Mouse (Mus musculus): ENCODE measurements at regions not wholly inside any gene's neighbourhood (a gene's known extent, or its start where the extent isn't known, plus 50 kb on each side); places are given as distances from the start of the nearest gene placed in this dataset.

DNA sequence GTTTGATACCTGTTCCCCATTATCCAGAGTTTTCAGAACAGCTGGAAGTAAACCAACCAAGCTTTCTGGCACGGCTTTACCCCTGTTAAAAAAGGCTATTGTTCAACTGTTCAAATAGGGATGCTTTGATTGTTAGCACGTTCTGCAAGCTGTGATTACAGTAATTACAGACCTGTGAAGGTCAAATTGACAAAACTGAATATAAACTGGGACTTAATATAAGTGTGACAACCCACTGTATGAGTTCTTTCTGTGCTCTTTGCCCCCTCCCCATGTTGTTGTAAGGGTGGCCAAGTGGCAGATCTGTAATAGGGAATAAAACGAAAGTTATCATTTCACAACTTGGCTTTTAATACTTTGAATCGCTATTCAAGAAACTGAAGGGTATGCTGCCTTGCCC is 105.0 kb upstream of the 4933415F23Rik start:
- DNase-seq: no peak

DNA sequence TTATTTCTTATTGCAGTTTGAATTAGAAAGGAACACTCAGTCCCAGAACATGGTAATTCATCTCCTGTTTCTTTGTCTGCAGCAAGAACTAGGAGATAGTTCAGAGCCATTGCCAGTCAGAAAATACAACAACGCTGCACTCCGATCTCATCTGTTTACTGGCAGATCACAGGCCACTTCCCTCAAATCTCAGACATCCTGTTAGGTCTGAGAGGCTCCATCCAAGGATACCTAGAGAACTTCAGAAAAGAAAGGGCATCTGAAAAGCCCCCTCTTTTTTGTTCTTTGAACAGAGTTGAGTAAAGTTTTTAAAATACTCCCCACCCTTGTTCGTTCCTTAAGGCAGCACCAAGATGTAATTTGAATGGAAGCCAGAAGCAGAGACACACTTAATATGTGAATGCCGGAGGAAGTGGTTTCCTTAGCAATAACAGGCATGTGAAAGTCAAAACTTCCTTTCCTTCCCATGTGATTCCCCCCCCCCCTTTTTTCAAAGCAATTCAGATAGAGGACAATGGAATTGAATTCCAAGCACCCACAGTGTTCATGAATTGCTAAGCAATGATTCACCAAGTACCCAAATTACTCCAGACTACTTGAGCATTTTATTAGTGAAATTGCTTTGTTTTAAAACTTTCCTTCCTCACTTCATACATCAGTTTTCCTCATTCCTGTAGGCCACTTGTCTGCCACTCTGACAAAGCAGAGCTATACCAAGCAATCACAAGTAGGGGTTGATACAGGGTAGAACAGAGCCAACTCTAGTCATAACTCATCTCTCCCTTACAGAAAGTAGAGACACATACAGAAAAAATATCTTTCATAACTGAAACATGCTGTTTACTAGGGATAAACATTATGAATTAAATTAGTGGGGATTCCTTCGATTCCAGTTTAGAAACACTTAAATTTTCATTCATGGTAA is 100.7 kb upstream of the 4933415F23Rik start:
- peak; percentile 13 for DNase-seq

DNA sequence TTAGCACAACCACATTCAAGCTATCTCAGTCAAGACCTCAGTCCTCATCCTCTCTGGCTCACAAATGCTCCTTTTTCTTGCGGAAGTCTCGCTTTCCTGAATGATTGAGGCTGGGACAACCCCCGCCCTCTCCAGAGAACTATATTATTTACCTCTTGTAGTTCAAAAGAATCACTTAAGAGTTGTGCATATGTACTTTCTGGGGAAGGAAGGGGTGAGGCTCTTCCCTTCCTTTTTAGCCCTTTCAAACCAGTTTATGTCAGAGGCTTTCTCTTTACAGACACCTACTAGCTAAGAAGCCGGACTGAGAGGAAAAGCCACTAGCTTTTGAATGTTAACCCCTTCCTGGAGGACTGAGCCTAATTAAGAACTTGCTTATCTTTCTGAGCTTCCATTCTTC is 98.4 kb upstream of the 4933415F23Rik start:
- DNase-seq: peak; percentile 24

DNA sequence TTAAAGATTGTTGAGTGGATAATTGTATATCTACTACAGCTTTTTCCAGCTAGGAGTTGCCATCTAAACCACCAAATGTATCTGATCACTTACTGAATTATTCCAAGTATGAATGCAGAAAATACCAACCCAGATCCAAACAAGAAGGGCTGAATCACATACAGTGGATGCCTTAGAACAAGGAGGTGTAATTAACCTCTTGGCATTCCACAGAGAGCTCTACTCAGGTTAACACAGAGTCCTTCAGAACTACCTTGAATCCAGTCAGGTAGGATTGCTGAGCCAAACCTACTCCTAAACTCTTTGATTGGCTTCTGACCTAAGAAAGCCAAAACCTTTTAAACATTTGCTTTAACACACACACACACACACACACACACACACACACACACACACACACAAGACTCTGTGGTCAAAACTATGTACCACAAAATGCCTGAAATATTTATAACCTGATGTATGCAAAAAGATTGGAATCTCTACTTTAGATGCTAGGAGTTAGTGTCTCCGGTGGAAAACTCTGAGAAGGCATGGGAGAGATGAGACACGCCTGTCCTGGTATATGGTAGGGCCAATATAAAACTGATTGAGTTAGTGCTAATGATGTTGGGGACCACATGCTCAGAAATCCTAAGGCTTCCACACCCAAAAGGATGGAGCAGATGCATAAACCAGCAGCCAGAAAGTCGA is 88.4 kb upstream of the 4933415F23Rik start:
- DNase-seq: no peak

DNA sequence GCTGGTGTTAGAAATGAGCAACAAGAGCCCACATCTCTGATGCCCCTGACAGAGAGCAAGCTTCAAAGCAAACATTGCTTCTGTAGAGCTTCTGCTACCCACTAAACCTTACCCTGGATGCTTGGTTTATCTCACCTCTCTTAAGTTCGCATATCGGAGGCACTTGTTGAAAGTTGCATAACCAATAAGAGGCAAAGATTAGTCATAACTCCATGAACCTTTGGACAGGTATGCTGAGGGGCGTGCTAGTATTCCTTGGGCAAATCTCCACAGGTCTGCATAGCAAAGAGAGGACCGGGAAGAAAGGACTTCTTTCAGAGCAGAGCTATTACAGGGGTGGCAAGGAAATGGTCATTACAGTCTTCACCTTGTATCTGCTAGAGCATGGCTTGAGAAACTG is 87.7 kb upstream of the 4933415F23Rik start:
- DNase-seq: no peak

DNA sequence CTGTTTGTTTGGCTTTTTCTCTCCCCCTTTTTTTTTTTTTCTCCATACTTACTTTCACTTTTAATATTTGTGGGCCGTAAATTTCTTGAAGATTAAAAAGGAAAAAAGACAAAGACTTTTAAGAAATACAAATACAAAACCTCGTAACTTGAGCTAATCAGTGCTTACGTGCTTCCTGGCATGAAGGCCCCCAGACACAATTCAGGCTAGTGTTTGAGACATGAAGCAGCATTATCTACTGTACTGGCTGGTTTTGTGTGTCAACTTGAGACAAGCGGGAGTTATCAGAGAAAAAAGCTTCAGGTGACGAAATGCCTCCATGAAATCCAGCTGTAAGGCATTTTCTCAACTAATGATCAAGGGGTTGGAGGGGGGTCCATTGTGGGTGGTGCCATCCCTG is 86.2 kb upstream of the 4933415F23Rik start:
- no peak for DNase-seq

DNA sequence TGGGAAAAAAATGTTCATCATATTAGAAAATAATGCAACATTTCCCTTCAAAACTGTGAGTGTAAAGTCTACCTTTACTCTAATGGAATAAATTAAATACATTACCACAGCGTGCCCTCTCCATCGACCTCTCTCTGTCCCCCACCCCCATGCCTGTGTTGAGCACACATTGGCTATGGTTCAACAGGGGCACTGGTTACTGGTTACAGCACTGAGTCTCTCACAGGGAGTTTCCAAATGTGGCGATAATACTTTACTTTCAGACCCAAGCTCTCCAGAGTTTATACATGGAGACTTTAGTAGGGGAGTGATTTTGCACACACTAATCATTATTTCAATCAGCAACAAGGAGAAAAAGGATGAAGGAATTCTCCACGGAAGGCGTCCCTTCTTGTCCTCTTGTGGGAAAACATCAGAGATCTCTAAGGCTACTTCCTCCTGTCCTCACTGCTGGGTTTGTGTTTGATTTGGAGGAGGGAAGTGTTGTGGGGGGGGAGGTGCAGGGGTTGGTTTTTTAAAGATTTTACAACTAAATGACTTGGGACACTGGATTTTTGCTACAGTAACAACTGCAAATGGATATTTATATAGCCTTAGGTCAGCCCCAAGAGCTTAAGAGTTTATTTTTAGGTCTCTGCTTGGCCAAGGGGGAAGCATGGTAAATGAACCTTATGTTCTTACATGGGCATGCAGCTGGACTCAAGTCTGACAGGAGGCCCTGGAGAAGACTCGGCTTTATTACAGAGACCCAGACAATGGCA is 85.6 kb upstream of the 4933415F23Rik start:
- peak; percentile 17 for DNase-seq

DNA sequence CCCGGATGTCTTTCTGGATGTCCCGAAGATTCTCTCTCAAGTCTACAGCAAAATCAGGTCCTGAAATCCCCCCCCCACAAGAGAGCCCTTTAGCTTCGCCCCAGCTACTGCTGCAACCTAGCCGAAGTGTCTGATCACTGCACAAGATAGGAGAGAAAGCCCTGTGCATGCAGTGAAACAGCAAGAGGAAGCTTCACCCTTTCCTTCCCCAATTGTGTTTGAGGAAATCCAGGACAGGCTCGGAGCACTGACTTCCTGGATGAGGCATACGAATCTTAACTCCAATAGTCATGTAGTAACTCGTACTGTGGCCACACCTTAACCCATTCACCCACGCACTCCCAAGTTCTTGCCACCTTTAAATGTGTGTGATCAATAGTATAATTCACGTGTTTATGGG is 82.7 kb upstream of the 4933415F23Rik start:
- peak; percentile 26 for DNase-seq

DNA sequence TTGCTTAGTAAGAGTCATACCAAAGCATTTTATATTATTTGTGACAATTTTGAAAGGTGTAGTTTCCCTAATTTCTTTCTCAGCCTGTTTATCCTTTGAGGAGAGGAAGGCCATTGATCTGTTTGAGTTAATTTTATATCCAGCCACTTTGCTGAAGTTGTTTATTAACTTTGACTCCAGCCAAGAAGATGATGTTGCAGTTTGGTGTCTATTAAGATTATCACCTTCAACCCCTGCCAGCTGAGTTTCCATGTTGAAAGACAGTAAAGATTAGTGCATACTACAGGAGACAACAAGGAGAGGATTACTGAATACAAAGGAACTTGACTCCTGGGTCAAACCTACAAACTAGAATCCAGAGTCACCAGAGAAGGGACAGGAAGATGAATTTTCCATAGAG is 80.5 kb upstream of the 4933415F23Rik start:
- no peak for DNase-seq

DNA sequence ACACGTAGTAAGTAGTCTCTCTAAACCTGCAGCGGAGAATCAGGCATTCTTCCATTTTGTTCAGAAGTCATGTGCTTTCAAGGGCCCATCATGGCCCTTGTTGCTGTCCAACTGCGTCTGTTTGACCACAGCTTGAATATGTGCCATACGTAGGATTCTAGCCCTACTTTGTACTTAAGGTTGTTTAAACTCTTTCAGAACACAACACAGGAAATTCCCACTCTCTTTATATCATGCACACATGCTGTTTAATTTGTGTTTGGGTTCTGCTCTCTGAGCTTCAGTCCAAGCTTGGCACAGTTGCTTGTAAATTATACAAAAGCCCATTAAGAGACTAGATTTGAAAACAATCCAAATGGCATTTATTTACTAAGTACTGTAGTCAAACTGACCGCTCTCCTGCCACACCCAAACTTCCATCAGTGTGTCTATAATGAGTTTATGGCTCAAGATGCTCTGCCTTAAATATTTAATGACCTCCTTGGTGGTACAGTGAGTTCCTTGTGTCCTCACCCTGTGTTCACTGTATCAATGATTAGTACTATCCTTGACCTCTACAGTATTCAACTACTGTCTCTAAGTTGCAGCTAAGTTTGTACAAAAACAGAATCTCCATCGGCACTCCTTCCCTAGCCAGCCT is 76.4 kb upstream of the 4933415F23Rik start:
- no peak for DNase-seq

DNA sequence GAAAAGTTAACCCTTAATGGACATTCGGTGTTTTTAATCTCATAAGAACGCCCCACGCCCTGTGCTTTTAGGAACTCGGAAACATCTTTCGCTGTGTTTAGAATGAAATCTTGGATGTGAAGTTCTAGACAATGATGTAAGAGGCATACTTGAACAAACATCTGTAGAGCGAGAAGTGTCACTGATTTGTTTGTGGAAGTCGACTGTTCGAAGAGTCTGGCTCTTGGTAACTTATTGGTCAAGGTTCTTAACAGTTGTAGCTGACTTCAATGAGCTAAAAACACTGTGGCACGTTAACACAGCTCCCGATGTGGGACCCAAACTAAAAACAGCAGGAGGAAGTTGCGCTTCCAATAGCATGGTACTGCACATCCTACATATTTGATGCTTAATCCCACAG is 72.0 kb upstream of the 4933415F23Rik start:
- no peak for DNase-seq

DNA sequence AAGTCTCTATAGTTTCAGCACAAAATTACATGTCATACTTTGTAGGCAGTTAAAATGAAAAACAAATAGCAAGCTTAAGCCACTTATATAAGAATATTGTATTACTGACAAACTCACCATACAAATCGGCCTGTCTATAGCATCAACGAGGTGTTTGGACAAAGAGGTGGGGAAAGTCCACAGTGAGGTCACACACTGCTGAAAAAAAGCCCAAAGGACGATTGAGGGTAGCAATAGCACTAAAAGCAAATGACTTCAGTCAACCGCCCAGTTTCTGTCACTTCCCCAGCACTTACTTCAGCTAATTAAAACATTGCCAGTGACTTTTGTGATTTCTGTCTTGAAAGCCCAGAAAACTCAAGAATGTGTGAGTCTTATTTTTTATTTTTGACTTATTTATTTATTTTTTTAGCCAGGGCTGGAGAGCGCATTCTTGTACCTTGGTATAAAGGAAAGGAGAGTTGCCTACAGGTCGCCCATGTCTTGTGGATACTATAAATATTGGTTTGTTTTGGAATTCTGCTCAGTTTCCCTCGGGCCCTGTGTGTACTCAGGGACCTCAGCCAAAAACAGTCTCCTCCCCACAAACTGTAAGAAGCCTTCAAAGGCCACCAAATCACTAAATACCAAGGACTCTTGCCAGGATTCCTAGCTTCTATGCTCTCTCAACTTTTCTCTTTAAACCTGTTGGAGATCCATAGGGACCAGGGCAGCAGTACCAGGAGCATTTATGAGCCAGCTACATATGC is 71.2 kb upstream of the 4933415F23Rik start:
- DNase-seq: peak; percentile 13

DNA sequence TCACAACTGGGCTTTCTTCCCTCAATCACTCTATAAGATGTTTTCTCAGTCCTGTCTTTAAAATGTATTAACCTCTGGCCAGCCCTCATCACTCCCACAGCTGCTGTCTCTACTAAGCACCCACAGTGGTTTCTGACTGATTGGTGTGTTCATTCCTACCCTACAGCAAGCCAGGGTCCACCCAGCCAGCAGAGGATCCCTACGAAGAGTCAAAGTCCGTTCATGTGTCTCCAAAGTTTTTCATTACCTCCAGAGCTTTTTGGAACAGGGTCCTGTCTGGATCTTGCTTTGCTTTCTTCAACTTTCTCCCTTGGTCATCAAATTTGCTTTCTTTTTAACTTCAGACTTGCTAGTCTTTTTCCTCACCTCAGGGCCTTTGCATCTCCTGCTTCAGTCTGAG is 69.3 kb upstream of the 4933415F23Rik start:
- DNase-seq: no peak

DNA sequence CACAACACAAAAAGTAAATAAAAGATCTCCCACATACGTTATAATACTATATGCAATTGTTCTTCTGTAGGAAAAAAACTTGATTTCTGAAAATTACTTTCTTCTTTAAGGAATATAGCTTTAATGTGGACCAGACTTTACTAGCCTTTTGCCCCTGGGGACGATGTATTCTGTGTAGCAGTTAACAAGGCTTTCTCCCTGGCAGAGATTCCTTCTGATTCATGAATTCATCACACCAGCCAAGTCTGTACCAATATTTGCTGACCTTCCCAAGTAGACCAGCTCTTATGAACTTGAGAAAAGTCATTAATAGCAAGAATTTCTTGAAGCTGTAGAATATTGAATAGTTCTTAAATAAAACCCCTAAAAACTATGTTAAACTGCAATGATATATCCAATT is 68.7 kb upstream of the 4933415F23Rik start:
- no peak for DNase-seq

DNA sequence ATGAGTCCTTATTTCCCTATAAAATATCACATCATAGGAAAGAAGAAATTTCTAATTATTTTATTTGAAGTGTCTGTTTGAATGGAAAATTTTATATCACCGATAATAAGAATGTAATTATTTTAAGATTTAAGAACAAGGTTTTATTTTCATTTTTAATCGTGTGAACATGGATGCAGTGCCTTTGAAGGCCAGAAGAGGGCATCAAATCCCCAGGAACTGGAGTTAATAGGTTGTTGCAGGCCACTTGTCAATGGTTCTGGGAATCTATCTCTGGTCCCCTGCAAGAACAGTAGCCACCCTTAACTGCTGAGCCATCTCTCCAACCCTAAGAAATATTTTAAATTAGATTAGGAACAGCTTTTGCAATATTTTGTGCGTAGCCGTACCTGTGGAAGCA is 66.5 kb upstream of the 4933415F23Rik start:
- peak; percentile 12 for DNase-seq

DNA sequence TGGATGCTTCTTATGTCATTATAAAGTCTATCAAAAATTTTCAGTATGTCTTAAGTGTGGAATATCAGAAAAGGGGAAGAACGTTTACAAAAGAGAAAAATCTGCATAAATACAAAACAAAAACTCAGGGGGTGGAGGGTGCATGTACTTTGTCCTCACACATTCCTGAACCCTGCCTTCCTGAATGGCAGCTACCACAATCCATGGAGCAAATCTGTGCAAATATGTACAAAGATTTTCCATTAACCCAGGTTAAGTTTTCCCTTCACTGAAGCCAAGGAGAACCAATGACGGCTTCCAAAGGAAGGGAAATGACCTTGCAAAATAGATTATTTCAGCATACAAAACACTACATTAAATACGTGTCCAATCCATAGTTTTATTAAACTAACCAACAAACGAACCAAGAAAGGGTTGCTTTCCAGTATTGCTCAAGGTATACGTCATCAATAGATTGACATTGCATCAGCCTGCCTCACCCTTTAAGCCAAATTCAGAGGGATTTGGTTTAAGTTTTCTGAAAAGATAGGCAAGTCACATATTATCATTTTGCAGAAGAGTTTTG is 61.4 kb upstream of the 4933415F23Rik start:
- peak; percentile 13 for DNase-seq

DNA sequence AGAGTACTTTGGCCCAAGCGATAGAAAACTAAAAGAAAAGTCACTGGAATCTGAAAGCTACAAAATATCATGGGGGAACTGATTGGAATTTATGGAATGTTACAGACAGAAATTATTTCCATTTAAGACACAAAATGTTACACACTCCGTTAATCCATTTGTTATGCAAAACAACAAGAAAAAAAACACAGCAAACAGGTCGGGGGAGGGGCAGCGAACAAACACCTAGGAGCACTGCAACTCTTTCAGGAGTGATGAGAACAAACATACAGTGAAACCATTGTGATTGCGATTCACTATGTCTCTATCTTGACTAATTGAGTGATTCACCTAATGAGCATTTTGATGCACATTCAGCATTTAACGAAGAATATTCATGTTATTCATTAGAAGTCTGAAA is 60.7 kb upstream of the 4933415F23Rik start:
- DNase-seq: peak; percentile 8

Measured in kidney, postnatal 10 days (tissue).